Mouse (Mus musculus) gastrocnemius, adult 2 months (tissue): ENCODE data around the gene Utp6. TPM values are rescaled to one million over a fixed set of nuclear protein-coding genes. Genes with fewer than 3 reads are reported as not detected.
"Not testable (repeated sequence)": the region's sequence is repeated elsewhere in the genome, so short reads cannot be mapped to it uniquely, and the experiment has no call there.

Experiments
- DNase-seq: peaks from one replicate; pipeline ENCODE4 v3.0.0; 2022
- H3K27ac ChIP-seq: fragments of 200-600 bp; 2 replicates; pipeline ENCODE4 v1.8.1; 2022; ENCODE audit warnings: mild to moderate bottlenecking
- H3K4me3 ChIP-seq: fragments of 200-600 bp; 2 replicates; pipeline ENCODE4 v1.8.1; 2022; ENCODE audit warnings: mild to moderate bottlenecking, moderate library complexity
- CTCF ChIP-seq: fragments of 200-600 bp; IDR thresholded peaks from 2 replicates; pipeline ENCODE4 v1.8.1; 2022; ENCODE audit warnings: antibody characterized with exemption, mild to moderate bottlenecking, moderate library complexity
- intact Hi-C: fragments of 180-260 bp; cut with DNase I; formaldehyde crosslinking; loops from one replicate; pipeline ENCODE4 v1.15.1; 2025
- long read RNA-seq, 2 experiments: library from polyadenylated mRNA; stranded (forward); transcript quantifications; one replicate each; pipeline ENCODE4 v2.0.0; 2021
- total RNA-seq, 2 experiments: library from RNA; stranded (reverse); gene quantifications; 2 replicates each; pipeline ENCODE4 v1.2.3; 2021

The Utp6 gene
- total RNA-seq = 10 to 100 TPM; 30.2 to 31.2 TPM
- long read RNA-seq, experiment 1, transcript Utp6-201 (19 exons, 3,877 nt) = major isoform, 7 of 14 reads
- long read RNA-seq, experiment 1, partial matches to known transcripts = 2 of 14 reads
- long read RNA-seq, experiment 1, other reads (novel, unspliced or antisense) = 5 of 14 reads
- long read RNA-seq, experiment 2, transcript Utp6-201 (19 exons, 3,877 nt) = major isoform, 8 of 12 reads
- long read RNA-seq, experiment 2, partial matches to known transcripts = 0 of 12 reads
- long read RNA-seq, experiment 2, other reads (novel, unspliced or antisense) = 4 of 12 reads

DNA sequence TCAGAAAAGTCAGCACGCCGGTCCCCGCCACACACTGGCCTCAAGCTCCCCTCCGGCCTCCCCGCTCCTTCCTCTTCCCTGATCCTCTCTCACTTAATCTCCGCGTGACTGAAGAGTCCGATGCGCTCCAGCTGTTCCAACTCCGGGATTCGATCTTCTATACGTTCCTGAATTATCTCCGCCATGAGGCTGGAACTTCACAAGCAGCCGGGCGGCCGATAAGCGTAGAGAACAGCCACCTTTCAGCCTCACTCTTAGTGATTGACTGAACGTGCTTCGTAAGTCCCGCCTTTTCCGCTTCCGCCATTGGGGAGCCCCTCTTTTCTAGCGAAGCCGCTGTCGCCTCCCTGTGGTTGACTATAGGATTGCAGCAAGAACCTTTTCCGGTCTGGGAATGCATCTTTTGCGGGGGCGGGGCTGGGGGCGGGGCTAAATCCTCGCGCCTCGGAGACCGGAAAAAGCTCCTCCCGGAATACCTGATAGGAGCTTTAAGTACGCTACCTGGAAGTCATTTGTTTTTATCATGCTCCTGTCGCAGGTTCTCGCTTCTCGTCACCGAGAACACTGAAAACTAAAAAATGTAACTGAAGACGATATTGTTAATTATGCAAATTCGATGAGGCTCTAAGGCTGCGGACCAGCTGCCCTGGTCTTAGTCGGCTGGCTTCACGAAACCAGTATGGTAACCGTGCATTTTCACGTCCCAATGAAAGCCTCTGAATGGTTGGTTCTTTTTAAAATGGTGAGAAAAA lies at the start of gene Utp6:
Utp6 (minus strand) TSS at position 266 of the 752 bp plus-strand sequence.
- intact Hi-C loops = loop anchor here (2.0 to 10.0 kb wide), 3 partner anchors 30 to 338 kb away; partner anchors contain the start of gene Suz12
- Histone ChIP-seq H3K4me3 (peak within 1 kb of the TSS; percentile 88), H3K27ac (peak within 1 kb of the TSS; percentile 89)
- TF ChIP-seq CTCF = peak; percentile 78
- DNase-seq = peak; percentile 99

DNA sequence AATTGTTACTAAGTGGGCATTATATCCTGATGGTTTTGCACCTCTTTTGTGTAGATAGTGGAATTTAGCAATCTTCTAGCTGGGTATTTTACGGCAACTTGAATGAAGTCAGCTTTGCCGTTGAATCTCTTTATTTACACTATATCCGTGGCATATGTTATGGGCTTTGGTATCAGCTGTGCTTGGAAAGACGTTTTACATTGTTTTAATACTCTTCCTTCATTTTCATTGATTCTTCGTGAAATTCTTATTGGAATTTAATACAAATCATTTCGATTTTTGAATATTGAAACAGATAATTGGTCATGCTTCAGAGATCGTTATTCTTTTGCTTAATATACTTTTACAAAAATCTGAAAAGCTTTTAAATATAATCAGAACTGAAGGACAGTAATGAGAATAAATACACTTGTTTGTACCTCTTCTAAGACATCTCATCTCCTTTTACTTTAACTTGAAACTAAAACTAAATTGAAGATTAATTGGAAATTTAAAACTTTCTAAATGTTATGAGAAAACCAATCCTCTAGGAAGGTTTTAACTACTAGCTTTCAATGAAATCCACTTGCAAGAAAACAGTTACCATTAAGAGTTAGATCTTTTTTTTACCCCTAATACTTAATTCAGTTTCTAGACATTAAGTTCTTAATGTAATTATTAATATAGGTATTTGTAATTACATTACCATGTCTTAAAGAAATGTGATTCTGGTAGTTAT lies 32.2 kb upstream of the Utp6 start:
- no peak for DNase-seq
- intact Hi-C loops = no loop called here
- H3K4me3 ChIP-seq = peak overlapping the region; percentile 84
- no peak for TF ChIP-seq CTCF
- H3K27ac ChIP-seq = peak overlapping the region; percentile 95; the same call in 1 of the 2 replicates

DNA sequence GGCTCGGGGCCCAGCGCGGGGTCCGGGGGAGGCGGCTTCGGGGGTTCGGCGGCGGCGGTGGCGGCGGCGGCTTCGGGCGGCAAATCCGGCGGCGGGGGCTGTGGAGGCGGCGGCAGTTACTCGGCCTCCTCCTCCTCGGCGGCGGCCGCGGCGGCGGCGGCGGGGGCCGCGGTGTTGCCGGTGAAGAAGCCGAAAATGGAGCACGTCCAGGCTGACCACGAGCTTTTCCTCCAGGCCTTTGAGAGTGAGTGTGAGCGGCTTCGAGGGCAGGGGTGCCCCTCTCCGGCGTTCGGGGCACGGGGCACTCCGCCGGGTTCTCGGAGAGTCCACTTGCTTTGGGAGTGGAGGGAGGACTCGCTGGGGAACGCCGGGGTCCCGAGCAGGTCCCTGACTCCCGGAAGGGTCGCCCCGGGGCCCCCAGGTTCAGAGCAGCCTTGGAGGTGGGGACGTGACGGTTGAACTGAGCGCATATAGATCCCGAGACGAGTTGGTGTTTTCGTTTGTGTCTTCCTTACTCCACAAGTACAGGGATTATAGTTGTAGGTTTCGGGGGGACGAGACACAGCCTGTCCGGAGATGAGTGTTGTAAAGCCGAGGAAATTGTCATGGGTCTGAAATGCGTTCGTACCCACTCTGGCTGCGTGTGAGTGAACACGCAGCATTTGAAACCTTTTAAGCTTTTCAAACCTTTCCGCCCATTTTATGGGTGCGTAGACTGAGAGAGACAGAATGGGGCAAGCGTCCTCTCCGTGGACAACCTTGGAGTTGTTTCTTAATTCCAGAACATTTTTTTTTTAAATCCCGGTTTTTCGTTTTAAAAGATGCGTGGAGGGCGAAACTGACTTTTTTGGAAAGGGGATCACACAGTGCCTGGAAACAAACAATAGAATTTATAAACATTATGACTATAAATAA lies 31.4 kb upstream of the Utp6 start:
- TF ChIP-seq CTCF = no peak
- Histone ChIP-seq H3K4me3 (peak overlapping the region; percentile 84), H3K27ac (peak overlapping the region; percentile 95)
- DNase-seq = no peak
- intact Hi-C loops = loop anchor here (2.0 kb wide), 1 partner anchor 31 kb away; the partner anchor contains the start of gene Utp6

DNA sequence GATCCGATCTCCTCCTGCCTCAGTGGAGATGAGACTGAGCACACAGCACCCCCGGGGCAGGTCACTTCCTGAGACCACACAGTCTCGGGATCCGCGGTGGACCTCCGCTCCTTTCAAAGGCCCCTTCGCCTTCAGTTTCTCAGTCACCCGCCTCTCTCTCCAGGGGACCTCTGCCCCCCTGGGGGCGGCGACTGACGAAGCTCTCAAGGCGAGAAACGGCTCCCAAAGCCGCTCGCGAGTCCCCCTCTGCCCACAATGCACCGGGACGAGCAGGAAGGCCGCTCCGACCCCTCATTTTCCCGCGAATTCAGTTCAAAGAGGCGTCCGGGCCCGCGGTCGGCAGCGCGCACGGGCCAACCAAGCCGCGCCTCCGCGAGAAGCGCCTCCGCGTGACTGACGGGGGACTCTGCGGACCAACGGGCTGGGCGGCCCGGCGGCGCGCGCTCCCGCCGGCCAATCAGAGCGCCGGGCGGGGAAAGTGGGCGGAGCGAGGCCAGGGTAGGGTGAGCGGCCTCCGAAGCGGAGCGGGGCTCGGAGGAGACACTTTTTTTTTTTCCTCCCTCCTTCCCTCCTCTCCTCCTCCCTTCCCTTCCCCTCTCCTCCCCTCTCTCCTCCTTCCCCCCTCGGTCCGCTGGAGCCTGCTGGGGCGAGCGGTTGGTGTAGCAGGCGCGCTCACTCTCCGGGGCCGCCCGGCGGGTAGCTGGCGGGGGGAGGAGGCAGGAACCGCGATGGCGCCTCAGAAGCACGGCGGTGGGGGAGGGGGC lies 30.6 kb upstream of the Utp6 start, which contains the start of gene Suz12:
Suz12 (plus strand) TSS at position 515 of the 764 bp plus-strand sequence.
- Histone ChIP-seq H3K27ac (peak within 1 kb of the TSS; percentile 95), H3K4me3 (peak within 1 kb of the TSS; percentile 84)
- peak; percentile 97 for DNase-seq
- TF ChIP-seq CTCF = no peak
- intact Hi-C loops = loop anchor here (2.0 kb wide), 1 partner anchor 30 kb away; the partner anchor contains the start of gene Utp6

DNA sequence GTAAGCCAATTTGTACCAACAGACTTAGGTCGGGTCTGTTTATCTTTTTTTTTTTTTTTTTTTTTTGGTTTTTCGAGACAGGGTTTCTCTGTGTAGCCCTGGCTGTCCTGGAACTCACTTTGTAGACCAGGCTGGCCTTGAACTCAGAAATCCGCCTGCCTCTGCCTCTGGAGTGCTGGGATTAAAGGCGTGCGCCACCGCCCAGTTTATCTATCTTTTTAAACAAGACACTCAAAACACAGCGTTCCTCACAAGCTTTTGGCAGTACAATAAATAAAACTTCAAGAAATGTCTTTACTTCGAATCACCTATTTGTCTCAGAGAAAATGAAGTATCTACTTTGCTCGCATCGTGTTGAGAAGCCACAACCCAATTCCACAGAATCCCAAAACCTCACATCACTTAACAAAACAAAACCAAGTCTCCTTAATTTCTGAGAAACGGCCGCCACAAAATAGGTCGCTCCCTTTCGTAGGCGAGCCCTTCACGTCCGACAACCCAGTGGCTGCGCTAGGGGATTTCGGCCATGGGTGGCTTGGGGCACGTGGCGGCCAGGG lies 29.9 kb upstream of the Utp6 start:
- Histone ChIP-seq H3K4me3 (peak overlapping the region; percentile 84), H3K27ac (peak overlapping the region; percentile 95)
- DNase-seq = no peak
- no peak for TF ChIP-seq CTCF
- intact Hi-C loops = loop anchor here (2.0 kb wide), 1 partner anchor 29 kb away; the partner anchor contains the start of gene Utp6

DNA sequence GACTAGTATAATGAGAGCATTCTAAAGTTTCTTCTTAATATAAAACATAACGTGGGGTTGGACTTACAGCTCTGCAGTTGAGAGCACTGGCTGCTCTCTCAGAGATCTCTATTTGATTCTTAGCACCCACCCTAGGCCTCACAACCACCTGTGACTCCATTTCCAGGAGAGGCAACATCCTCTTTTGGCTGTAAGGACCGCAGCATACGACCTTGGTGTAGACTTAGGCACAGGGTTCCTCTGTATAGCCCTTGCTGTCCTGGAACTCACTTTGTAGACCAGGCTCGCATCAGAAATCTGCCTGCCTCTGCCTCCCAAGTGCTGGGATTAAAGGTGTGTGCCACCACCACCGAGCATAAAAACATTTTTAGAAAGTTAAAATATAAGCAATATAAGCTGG lies 29.4 kb upstream of the Utp6 start:
- no peak overlapping the region for H3K4me3 ChIP-seq
- no peak for TF ChIP-seq CTCF
- intact Hi-C loops = no loop called here
- DNase-seq = no peak
- no peak overlapping the region for H3K27ac ChIP-seq

DNA sequence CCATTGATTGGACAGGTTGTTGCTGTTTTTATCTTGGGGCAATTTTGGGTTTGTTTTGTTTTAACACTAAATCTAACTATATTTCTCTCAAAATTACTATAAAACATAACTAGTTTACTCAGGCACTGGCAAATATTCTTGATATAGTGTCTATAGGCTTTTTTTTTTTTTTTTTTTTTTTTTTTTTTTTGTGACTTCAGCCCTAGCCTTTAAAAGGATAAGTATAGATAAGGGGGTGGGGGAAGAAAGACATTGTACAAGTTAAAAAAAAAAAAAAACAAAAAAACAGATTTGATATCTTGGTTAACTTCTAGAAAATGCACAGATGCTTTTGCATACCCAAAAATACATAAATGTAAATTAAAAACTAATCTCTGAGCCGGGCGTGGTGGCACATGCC lies 27.9 kb upstream of the Utp6 start:
- no peak overlapping the region for H3K4me3 ChIP-seq
- H3K27ac ChIP-seq = no peak overlapping the region
- intact Hi-C loops = no loop called here
- TF ChIP-seq CTCF = no peak
- no peak for DNase-seq

DNA sequence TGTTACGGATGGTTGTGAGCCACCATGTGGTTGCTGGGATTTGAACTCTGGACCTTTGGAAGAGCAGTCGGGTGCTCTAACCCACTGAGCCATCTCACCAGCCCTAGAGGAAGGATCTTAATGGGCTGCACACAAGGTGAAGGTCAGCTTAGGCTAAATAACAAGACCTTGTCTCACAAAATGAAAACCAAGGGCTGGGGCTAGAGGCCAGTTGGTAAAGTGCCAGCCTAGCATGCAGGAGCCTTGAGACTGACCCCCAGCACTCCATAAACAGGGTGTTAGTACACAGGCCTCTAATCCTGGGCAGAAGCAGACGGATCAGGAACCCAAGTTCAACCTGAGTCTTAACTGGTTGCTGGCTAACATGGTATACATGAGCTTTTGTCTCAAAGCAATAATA lies 25.7 kb upstream of the Utp6 start:
- intact Hi-C loops = no loop called here
- TF ChIP-seq CTCF = no peak
- no peak for DNase-seq

DNA sequence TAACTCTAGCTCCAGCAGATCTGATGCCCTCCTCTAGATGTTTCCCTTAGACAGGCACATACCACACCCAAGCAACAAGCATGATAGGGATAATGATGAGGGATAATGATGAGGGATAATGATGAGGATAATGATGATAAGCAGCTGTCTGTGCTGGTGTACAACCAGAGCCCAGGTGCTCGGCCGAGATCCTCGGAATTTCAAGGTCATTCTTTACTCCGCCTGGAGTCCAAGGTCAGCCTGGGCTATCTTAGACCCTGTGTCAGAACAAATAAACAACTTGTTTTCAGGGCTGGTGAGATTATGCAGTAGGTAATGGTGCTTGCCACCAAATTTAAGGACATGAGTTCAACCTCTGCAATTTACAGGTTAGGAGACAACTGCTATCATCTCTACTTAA lies 24.7 kb upstream of the Utp6 start:
- intact Hi-C loops = no loop called here
- DNase-seq = no peak
- no peak for TF ChIP-seq CTCF
- Histone ChIP-seq H3K27ac (no peak overlapping the region), H3K4me3 (no peak overlapping the region)

More for the DNA sequence above, 25.7 kb upstream of the Utp6 start:
- no peak overlapping the region for H3K4me3 ChIP-seq
- H3K27ac ChIP-seq = no peak overlapping the region

DNA sequence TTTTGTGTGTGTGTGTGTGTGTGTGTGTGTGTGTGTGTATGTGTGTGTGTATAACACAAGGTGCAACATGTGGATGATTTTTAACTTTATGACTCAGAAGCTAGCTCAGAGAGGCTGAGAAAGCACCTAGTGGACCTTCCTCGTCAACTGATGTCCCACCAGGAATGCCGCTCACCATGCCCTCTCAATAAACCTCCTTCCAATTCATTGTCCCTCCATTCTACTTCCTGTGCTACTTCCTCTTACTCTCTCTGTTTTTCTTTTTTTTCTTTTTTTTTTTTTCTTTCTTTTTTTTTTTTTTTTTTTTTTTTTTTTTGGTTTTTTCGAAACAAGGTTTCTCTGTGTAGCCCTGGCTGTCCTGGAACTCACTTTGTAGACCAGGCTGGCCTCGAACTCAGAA lies 15.6 kb upstream of the Utp6 start:
- H3K4me3 ChIP-seq, DNase-seq, H3K27ac ChIP-seq, intact Hi-C loops: not testable (repeated sequence)

DNA sequence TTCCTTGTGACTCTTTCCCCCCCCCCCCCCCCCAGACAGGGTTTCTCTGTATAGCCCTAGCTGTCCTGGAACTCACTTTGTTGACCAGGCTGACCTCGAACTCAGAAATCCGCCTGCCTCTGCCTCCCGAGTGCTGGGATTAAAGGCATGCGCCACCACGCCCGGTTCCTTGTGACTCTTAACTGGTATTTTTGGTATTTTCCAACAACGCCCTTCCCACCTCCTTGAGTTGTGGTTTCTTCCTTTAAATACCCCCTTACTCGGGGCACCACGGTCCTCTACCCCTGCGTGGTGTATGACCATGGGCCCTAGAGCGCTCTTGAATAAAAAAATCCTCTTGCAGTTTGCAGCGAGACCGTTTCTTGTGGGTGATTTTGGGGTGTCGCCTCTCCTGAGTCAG lies 14.9 kb upstream of the Utp6 start:
- H3K27ac ChIP-seq, DNase-seq, intact Hi-C loops, H3K4me3 ChIP-seq: not testable (repeated sequence)

DNA sequence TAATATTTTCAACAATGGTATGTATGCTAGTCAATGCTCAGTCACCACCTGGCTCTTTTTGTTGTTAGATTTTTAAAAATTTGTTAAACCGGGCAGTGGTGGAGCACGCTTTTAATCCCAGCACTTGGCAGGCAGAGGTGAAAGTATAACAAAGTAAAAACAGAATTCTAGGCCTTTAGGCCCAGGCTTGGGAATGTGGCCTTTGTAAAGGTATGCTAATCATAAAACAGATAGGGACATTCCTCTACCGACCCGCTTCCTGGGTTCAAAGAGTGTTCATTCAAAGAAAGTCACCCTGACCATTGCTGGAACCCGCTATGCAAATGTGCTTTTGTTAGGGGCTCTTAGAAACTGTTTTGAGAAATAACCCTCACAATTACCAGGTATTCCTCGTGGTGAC lies 14.5 kb upstream of the Utp6 start:
- H3K4me3 ChIP-seq, DNase-seq, H3K27ac ChIP-seq, intact Hi-C loops: not testable (repeated sequence)
